Mouse (Mus musculus): ENCODE measurements around the gene Mylk2.

DNA sequence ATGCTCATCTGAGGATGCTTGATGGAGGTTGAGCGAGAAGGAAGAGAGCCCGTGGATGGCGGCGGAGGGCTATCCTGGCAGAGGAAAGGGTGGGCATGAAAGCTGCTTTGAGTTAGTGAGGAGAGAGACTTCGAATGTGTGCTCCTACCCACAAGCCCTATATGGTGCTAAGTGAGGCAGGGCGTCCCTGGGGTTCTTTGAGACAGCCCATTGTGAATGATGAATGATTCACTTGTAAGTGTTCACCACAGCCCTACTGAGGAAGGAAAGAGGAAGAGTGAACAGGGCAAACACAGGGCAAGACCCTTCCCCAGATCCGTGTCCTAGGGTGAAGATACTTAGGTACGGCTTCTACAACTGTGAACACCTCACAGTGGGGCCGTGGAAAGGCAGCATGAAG, 15.7 kb downstream of the Mylk2 start:
- no peak for TF ChIP-seq POLR2A (IDR thresholded peaks at IDR 0.05; ENCODE audit: borderline replicate concordance, control insufficient read depth, low read depth, low read length)
- TF ChIP-seq CTCF (IDR thresholded peaks at IDR 0.05; ENCODE audit: control insufficient read depth, insufficient read depth, low read length), result no peak
